Mouse (Mus musculus): ENCODE results near the gene Shc1. TPM values are rescaled to one million over a fixed set of nuclear protein-coding genes. Genes with fewer than 3 reads are reported as not detected.
A peak's percentile ranks its signal among the peaks of the same experiment; 100 is the strongest.

The Shc1 gene
- polyA plus RNA-seq, 1 experiment from 2014 or later: 108 TPM

DNA sequence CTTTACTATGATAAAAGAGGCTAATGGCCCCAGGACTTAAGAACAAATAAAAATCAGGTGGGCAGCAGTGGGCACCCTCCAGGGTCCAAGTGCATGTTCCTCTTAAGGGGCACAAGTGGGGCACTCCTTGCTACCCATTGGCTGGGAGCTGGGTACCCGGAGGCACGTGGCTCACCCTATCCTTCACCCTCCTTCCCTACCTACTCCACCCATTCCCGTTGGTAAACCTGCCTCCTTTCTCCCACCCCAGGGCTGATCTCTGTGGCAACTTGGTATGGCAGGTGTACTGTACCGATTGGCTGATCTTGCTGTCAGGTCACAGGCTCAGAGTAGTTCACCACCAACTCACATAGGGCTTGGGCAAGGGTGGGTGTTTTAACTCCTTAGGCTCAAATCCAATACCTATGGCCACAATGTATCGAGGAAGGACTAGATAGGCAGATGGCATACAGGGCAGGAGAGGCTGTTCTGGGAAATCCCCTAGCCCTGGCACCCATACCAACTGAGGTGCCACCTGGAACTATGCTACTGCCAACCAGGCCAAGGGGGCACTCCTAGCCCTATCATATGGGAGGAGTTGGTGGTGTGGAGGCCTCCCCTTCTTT is 34.5 kb upstream of the Shc1 start:
- 75% methylated on average over 5 of the region's 5 CpGs for WGBS
- H3K9me3 ChIP-seq: no peaks in the 10 kb centered on the region

DNA sequence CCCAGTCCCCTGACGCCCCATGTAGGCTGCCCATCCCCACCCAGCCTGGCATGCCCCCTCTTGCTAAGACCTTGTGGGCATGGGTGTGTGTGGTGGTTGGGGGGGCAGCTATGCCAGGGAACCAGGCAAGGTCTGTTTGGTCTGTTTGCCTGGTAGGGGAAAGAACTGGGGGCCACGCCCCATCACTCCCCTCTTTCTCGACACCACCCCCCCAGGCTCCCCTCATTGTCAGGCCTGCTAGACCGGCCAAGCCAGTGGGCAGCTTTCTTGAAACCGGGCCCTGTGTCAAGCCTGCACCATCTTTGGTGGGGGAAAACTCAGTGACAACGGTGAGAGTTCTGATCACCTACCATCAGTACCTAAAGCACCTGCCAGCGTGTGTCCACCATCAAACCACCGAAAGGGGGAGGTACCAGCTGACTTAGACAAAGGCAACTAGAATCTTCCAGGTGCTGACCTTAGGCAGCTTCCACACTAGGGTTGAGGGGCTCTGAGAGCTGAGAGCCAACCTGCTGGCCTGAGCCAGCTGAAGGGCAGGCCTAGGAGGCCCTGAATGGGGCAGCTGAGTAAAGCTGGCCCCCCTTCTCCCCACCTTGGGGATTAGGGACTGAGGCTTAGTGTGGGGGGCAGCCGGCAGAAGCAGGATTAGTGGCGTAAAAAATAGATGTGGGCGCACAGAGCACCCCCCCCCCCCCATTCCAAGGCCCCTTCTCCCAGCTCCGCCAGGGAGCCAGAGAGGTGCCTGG is 33.7 kb upstream of the Shc1 start:
- Histone ChIP-seq H3K36me3 (peaks cover 9% of the 10 kb centered on the region; the same call in 1 of the 2 replicates), H3K27me3 (no peaks in the 10 kb centered on the region), H3K4me1 (peaks cover 41% of the 10 kb centered on the region), H3K27ac (peak overlapping the region; percentile 50), H3K9me3 (no peaks in the 10 kb centered on the region), H3K9ac (no peak overlapping the region), H3K4me2 (no peak overlapping the region), H3K4me3 (no peak overlapping the region)
- 63% methylated on average over 12 of the region's 12 CpGs for WGBS
- no peak for ATAC-seq (ENCODE audit: insufficient number of reproducible peaks, low FRiP score, low TSS enrichment, low read depth)

More for the DNA sequence above, 34.5 kb upstream of the Shc1 start:
- Histone ChIP-seq H3K9ac (no peak overlapping the region), H3K27me3 (no peaks in the 10 kb centered on the region), H3K4me1 (peaks cover 47% of the 10 kb centered on the region), H3K4me2 (no peak overlapping the region), H3K4me3 (no peak overlapping the region), H3K27ac (no peak overlapping the region), H3K36me3 (peaks cover 9% of the 10 kb centered on the region; the same call in 1 of the 2 replicates)
- no peak for ATAC-seq (ENCODE audit: insufficient number of reproducible peaks, low FRiP score, low TSS enrichment, low read depth)

DNA sequence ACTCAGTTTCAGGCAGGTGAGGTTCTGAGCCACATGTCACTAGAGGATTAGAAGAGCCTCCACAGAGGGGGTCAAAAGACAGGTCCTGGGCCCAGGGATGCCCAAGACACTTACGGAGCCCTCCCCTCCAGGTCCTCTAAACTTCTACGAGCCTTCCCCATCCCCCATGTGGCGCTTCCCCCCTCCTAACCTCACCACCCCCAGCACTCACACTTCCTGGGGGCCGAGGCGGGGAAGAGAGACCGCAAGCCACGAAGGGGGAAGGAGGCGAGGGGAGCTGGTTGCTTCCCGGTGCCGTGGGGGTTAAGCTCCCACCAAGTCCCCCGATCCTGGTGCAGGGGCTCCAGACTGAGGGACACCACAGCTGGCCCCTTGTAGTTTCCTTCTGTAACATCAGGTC is 32.8 kb upstream of the Shc1 start:
- peaks cover 5% of the 10 kb centered on the region; the same call in 1 of the 2 replicates for H3K36me3 ChIP-seq
- H3K4me3 ChIP-seq: no peak overlapping the region
- H3K9me3 ChIP-seq: no peaks in the 10 kb centered on the region
- no peak overlapping the region for H3K9ac ChIP-seq
- H3K4me1 ChIP-seq: peaks cover 47% of the 10 kb centered on the region
- no peak for ATAC-seq (ENCODE audit: insufficient number of reproducible peaks, low FRiP score, low TSS enrichment, low read depth)
- H3K27ac ChIP-seq: peak overlapping the region; percentile 50; the same call in 1 of the 2 replicates
- H3K27me3 ChIP-seq: no peaks in the 10 kb centered on the region
- no peak overlapping the region for H3K4me2 ChIP-seq
- WGBS: 42% methylated on average over 11 of the region's 11 CpGs

DNA sequence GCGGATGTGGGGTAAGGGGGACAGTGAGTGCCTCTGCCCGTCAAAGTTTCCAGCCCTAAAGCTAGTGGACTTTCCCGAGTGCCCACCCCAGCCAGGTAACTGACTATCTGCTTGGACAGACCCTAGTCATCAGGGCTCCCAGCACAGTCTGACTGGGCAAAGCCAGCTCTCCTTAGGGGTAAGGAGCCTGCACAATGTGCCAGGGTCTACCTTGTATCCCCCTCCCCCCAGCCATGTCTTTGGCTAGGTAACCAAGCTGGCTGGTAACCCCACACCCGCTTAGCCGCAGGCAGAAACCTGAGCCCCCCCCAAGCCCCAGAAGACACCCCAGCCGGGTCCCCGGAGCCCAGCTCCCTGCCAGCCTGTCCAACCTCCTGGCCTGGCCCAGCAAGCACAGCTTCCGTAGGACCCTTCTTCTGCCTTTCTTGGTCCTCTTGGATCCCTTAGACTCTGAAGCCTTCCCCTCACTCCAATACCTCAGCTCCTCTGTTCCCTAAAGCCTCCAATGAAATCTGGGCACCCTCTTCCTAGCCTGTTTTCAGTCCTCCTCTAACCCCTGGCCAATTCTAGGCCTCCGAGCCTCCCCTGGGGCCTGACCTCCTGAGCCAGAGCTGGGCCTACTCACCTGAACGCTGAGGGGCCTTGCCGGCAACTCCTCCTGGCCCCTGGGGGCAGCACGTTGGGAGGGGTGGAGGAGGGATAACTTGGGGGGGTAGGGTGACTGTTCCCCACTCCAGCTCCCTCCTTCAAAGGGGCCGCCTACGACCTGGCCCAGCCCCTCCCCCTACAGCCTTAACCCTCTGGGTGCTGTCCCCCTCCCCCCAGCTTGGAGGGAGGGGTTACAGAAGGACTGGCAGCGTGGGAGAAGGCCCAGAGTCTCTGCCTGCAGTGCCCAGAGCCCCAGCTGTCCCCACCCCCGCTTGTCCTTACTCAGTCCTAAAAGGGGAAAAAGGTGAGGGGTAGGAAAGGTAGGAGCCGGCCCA is 31.5 kb upstream of the Shc1 start:
- peak overlapping the region; percentile 11; the same call in 1 of the 2 replicates for H3K27ac ChIP-seq
- no peak overlapping the region for H3K4me3 ChIP-seq
- no peak for ATAC-seq (ENCODE audit: insufficient number of reproducible peaks, low FRiP score, low TSS enrichment, low read depth)

DNA sequence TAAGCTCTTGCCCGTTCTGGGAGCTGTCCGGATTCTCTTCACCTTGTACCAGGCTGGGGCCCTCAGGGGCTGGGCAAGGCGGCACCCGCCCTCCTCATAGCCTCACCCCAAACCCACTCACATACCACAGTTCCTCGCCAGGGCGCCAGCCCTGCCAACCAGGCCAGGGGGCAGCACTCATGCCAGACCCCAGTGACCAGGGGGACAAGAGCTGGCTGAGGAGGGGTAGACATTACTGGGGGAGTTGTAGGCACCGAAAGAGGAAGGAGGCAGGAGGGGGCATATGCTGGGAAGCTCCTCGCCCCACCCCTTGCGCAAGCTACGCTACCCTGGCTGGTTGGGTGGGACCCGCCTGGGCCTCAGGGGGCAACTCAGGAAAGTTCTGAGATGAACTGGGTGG is 30.6 kb upstream of the Shc1 start:
- H3K36me3 ChIP-seq: no peaks in the 10 kb centered on the region
- H3K27me3 ChIP-seq: 0 out of 2 replicates have a peak, but pooled peaks cover 3% of the 10 kb centered on the region
- H3K4me1 ChIP-seq: peaks cover 69% of the 10 kb centered on the region
- peak overlapping the region; percentile 7; the same call in 1 of the 2 replicates for H3K4me3 ChIP-seq
- no peak overlapping the region; the same call in 1 of the 2 replicates for H3K27ac ChIP-seq
- H3K4me2 ChIP-seq: 0 out of 2 replicates have a peak overlapping the region, but pooled peaks have one; percentile 31
- no peaks in the 10 kb centered on the region for H3K9me3 ChIP-seq
- WGBS: 74% methylated on average over 11 of the region's 11 CpGs
- no peak overlapping the region for H3K9ac ChIP-seq
- no peak for ATAC-seq (ENCODE audit: insufficient number of reproducible peaks, low FRiP score, low TSS enrichment, low read depth)

More for the DNA sequence above, 31.5 kb upstream of the Shc1 start:
- no peaks in the 10 kb centered on the region for H3K9me3 ChIP-seq
- 0 out of 2 replicates have a peak, but pooled peaks cover 2% of the 10 kb centered on the region for H3K27me3 ChIP-seq
- peaks cover 60% of the 10 kb centered on the region for H3K4me1 ChIP-seq
- no peaks in the 10 kb centered on the region for H3K36me3 ChIP-seq
- H3K9ac ChIP-seq: no peak overlapping the region
- no peak overlapping the region for H3K4me2 ChIP-seq
- 52% methylated on average over 17 of the region's 17 CpGs for WGBS

DNA sequence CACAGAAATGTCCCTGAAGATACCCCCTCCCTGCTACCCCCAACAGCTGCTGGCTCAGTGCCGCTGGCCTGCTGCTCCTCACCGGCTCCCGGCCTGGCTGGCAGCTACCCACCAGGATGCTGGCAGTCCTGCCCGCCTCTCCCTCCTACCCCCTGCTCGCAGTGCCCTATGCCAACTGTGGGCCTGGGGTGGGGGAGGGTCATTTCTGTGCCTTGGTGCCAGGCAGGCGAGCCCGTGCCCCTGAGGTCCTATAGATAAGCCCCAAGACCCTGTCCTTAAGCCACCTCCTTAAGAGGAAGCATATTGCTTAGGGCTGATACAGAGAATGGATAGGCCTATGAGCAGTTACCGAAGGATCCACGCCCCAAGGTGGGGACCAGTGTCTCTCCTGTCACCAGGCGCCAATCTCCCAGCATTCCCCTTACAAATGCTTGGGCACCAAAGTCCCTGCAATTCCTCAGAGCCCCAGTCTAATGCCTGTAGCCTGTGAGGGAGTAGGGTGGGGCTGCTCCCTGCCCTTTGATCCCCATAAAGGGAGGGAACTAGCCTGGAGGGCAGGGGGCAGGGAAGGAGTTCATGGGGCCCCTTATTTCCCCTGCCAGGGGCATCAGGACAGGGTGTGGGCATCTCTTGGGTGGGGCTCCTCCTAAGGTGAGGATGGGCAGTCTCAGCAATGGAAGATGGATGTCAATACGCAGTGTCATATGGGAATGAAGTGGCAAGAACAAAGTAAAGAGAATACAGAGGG is 29.9 kb upstream of the Shc1 start:
- H3K4me3 ChIP-seq: no peak overlapping the region
- H3K4me1 ChIP-seq: peaks cover 73% of the 10 kb centered on the region
- H3K9ac ChIP-seq: no peak overlapping the region
- no peak for ATAC-seq (ENCODE audit: insufficient number of reproducible peaks, low FRiP score, low TSS enrichment, low read depth)
- H3K36me3 ChIP-seq: no peaks in the 10 kb centered on the region
- H3K27ac ChIP-seq: peak overlapping the region; percentile 73
- H3K9me3 ChIP-seq: no peaks in the 10 kb centered on the region
- WGBS: 60% methylated on average over 11 of the region's 11 CpGs
- H3K27me3 ChIP-seq: 0 out of 2 replicates have a peak, but pooled peaks cover 3% of the 10 kb centered on the region
- H3K4me2 ChIP-seq: no peak overlapping the region

DNA sequence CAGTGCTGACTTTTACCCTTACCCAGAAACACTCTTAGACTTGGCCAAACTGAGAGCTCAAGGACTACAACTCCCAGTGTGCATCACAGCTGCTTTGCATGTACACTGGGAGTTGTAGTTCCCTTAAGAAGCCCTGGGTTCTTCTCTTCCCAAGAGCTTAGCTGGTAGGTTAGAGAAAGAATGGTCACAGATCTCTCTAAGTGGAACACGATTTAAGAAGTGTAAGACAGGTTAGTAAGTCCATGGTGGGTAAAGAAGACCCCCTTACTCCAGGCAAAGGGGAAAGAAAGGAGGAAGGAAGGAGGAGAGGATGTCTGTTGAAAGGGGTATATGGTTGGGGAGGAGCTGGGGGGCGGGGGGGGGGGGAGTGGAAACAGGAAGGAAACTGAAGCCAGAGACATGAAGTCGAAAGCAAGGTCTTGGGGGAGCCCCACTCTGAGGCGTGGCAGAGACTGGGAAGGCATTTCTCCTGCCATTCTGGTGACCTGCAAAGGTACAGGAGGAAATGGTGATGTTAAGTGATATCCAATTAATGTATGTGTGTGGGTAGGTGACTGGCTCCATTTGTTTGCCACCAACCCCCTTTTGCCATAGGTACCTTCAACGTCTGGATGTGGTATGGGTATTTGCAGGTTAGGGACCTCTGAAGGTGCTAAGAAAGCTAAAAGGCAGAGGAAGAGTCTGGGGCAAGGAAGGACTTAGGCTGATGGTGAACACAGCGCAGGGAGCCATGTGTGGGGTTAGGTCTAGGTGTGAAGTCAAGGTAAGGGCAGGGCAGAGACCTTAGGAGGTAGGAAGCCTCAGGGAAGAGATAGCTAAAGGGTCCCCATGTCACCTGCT is 29.1 kb upstream of the Shc1 start:
- Histone ChIP-seq H3K27me3 (0 out of 2 replicates have a peak, but pooled peaks cover 3% of the 10 kb centered on the region), H3K4me3 (no peak overlapping the region), H3K4me2 (no peak overlapping the region), H3K9ac (no peak overlapping the region), H3K27ac (peak overlapping the region; percentile 73; the same call in 1 of the 2 replicates), H3K4me1 (peaks cover 77% of the 10 kb centered on the region), H3K36me3 (no peaks in the 10 kb centered on the region), H3K9me3 (no peaks in the 10 kb centered on the region)
- 44% methylated on average over 6 of the region's 6 CpGs for WGBS
- no peak for ATAC-seq (ENCODE audit: insufficient number of reproducible peaks, low FRiP score, low TSS enrichment, low read depth)

DNA sequence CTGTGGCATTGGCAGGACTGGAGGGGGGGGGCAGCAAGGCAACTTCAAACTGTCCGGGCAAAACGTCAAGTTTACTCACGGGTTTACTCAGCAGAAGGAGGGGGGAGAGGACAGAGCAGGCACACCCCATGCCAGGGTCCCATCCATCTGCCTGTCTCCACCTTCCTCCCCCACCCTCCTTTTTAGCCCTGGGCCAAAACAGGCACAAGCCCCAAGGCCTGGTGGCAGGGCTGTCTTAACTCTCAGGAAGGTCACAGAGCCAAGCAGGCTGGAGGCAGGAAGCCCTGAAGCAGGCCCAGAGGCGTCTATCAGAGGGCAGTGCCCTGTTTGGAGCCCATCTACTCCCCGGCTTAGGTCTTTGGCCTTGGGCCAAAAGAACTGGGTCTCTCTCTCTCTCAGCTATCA is 28.1 kb upstream of the Shc1 start:
- 0 out of 2 replicates have a peak, but pooled peaks cover 3% of the 10 kb centered on the region for H3K27me3 ChIP-seq
- 41% methylated on average over 5 of the region's 5 CpGs for WGBS
- 0 out of 2 replicates have a peak overlapping the region, but pooled peaks have one; percentile 3 for H3K27ac ChIP-seq
- no peak for ATAC-seq (ENCODE audit: insufficient number of reproducible peaks, low FRiP score, low TSS enrichment, low read depth)
- peak overlapping the region; percentile 57; the same call in 1 of the 2 replicates for H3K4me3 ChIP-seq
- no peaks in the 10 kb centered on the region for H3K36me3 ChIP-seq
- H3K9me3 ChIP-seq: no peaks in the 10 kb centered on the region
- peaks cover 77% of the 10 kb centered on the region for H3K4me1 ChIP-seq
- no peak overlapping the region for H3K9ac ChIP-seq
- H3K4me2 ChIP-seq: peak overlapping the region; percentile 98; the same call in 1 of the 2 replicates

DNA sequence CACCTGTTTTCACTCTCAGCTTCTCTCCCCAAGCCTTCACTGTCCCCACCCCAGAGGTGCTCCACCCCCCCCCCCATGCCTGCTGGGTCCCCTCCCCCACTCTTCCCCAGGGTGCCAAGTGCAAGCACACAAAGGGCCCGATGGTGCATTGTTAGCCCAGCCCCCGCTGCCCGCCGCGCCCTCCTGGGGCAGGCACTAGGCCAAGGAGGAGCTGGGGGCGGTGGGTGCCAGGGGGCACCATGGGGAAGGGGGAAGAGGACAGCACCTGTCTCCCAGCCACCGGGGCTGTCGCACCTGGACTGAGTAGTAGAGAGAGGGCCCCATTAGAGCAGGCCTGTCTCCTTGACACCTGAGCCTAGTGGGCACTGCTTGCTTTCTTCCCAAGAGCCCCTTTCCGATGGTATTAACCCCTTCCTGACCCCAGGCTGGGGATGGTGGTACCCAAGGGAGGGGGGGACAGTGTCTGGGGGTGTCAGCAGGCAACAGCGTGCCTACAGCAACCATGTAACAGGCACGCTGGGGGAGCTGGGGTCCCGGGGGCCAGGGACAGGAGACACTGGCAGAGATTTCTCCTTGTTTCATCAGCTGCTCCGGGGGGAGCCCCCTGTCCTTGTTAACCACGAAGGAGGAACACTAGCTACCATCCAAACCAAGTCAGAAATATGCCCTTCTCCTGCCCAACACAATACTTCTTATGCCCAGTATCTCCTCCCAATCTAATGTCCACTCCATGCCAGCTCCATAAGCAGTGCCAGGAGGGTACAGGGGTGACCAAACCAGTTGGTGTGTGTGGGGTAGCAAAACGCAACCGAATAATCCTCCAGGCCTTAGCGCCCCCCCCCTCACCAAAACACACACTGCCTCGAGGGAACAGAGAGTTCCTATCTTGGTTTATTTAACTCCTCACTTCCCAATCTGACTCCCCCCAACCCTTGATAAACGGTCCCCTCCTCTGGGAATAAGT is 27.3 kb upstream of the Shc1 start:
- Histone ChIP-seq H3K27me3 (0 out of 2 replicates have a peak, but pooled peaks cover 3% of the 10 kb centered on the region), H3K4me1 (peaks cover 78% of the 10 kb centered on the region), H3K27ac (peak overlapping the region; percentile 3; the same call in 1 of the 2 replicates), H3K4me3 (peak overlapping the region; percentile 57), H3K9me3 (no peaks in the 10 kb centered on the region), H3K4me2 (peak overlapping the region; percentile 98), H3K9ac (peak overlapping the region; percentile 55; the same call in 1 of the 2 replicates), H3K36me3 (no peaks in the 10 kb centered on the region)
- no peak for ATAC-seq (ENCODE audit: insufficient number of reproducible peaks, low FRiP score, low TSS enrichment, low read depth)
- 14% methylated on average over 19 of the region's 19 CpGs for WGBS

Measured in limb, embryonic 15.5 days (tissue).